Mouse (Mus musculus): ENCODE data around the gene Cacna2d4.

Gene Cacna2d4

GRCm38 (mm10) chr6:119386421-119386820 is 150.1 kb downstream of the Cacna2d4 start:
- intact Hi-C loops (cut with DNase I) = no loop called here

GRCm38 (mm10) chr6:119386821-119387220 is 150.5 kb downstream of the Cacna2d4 start:
- intact Hi-C loops (cut with DNase I) = no loop called here

GRCm38 (mm10) chr6:119387801-119388649 is 151.7 kb downstream of the Cacna2d4 start:
- intact Hi-C loops (cut with DNase I) = no loop called here

DNA sequence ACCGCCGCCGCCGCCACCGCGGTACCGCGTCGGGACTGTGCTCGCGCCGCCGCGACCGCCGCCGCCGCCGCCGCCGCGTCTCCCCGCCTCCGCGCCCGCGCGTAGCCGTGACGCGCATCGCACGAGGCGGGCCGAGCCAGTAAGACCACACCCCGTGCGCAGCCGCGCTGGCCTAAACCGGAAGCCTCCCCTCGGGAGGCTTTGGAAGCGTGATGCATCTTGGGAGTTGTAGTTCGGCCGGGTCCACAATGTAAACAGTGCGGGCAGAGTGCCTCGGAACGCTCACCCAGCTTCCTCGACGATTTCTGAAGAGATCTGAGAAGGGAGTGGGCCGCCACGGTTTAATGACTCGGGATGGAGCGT is 152.3 kb downstream of the Cacna2d4 start:
- intact Hi-C loops (cut with DNase I) = no loop called here

GRCm38 (mm10) chr6:119389089-119389488 is 152.8 kb downstream of the Cacna2d4 start:
- intact Hi-C loops (cut with DNase I) = no loop called here

DNA sequence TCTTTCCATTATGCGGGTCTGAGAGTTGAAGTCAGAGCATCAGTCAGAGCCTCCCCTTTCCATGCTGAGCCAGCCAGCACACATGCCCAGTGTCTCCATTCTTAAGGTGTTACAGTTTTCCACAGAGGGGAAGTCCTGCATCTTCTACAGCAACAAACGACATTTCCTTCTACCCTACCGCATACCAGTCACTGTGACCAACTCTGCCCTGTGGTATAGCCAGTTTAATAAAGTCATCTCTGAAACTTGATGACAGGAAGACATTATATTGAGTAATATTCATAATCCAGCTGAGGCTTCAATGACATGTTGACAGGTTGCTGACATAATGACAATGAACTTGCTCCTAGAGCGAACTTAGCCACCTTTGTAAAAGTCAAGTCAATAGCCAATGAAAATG is 154.4 kb downstream of the Cacna2d4 start:
- intact Hi-C loops (cut with DNase I) = loop anchor here (5.0 kb wide), 1 partner anchor 37 kb away; no protein-coding TSS in a partner anchor

DNA sequence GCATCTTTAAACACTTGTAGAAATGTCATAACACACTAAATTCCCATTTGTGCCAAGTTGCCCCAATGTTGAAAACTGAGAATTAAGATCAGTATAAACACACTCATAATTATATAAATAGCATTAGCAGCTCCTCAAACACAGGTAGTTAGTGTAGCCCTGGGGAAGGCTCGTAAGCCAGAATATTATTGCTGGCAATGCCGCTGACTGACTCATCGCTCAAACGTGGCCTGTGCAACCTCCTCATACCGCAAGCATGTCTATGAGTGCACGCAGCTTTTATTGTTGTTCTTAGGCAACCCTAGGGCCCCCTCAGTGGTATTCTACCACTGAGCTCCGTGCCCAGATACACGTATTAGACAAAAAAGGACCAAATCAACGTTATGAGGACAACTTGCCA is 156.5 kb downstream of the Cacna2d4 start:
- intact Hi-C loops (cut with DNase I) = loop anchor here (5.0 kb wide), 1 partner anchor 34 kb away; no protein-coding TSS in a partner anchor

DNA sequence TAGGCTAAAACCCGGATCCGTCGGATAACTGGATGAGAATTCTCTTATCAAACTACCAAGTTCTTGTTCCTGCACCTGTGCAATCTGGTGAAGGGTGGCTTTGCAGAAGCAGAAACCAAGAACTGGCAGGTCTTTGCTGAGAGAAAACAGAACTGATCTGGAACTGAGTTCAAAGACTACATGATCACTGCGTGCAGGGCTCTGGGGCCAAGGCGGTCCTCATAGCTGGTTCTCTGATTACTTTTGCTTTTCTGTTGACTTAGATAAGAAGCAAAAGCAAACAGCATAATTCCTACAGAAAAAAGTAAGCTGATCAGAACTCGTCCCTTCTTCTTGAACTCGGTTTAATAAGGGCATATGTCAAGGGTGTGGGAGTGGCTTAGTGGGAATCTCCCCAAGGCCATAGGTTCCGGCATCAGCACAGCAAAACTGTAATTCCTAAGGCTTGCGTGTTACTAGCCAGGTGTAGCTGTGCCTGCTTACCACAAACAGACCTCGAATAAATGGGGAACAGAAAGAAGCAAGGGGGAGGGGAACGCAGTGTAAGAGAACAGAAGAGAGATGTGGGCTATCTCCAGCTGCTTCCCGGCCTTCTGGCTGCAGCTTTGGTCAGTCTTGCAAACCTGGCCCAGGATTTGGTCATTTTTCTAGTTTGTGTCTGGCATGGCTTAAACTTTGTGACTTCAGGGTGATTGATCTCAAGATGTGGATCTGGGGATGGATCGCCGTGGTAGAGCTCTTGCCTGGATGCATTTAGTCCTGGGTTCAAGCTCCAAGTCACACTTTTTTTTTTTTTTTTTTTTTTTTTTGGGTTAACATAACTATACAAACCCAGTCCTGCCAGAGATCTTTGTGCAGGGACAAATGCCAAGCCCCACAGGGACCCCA is 159.3 kb downstream of the Cacna2d4 start:
- intact Hi-C loops (cut with DNase I) = no loop called here

DNA sequence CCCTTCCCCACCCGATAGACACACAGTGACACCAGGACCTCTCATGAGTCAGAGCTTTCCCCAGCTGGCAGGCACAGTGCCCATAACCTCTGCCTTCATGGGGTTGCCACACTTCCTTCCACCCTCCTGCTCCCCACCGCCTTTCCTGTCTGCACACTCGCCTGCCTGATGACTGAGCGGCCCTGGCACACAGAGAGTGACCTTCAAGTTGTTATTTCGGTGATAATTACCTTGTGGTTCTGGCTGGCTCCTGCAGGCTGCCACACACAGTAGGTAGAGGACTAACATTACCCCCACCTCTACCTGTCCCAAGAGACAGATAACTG is 159.9 kb downstream of the Cacna2d4 start:
- intact Hi-C loops (cut with DNase I) = no loop called here

DNA sequence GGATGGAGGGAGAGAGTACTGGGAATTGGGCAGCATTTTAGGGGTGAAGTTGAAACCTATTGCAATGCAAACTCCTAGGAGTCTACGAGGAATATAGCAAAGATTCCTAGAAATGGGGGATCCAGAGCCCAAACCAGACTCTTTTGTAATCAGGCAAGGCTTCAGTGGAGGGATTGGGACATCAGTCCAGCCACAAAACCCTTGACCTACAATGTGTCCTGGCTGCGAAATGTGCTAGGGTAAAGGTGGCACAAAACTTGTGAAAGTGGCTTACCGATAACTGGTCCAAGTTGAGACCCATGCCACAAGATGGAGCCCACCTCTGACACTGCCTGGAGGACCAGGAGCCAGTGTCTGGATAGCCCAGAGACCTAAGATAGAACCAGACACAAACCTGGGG is 163.0 kb downstream of the Cacna2d4 start:
- intact Hi-C loops (cut with DNase I) = no loop called here

DNA sequence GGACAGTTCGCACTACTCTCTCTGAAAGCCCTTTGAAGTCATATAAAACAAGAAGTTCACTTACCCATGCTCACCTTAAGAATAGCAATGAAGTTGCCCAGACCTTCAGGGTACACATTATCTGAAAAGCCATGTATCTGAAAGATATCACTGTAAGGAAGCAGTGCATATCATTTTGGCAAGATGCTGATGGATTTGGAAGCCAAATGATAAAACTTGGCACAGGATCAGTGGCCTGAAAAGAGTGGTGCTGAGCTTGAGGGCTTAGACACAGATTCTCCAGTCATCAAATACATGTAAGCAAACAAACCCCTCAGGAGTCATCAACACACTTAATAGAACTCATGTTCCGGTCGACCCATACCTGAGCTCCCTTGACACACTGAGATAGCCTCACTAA is 164.3 kb downstream of the Cacna2d4 start:
- intact Hi-C loops (cut with DNase I) = no loop called here

GRCm38 (mm10) chr6:119401545-119402304 is 165.4 kb downstream of the Cacna2d4 start:
- intact Hi-C loops (cut with DNase I) = no loop called here

Data from adrenal gland (tissue).